Mouse (Mus musculus) stomach, postnatal 0 days (tissue): ENCODE measurements around the gene Sik3.

Source experiments
- CTCF ChIP-seq: IDR thresholded peaks from 2 replicates; pipeline ENCODE4 v1.5.1; 2016; ENCODE audit warnings: antibody characterized with exemption, low read depth, mild to moderate bottlenecking, moderate library complexity
- EP300 ChIP-seq: optimal IDR thresholded peaks from 2 replicates; pipeline ENCODE3; 2016; ENCODE audit warnings: antibody characterized with exemption

GRCm38 (mm10) chr9:46192642-46193041, 180.0 kb downstream of the Sik3 start:
- TF ChIP-seq CTCF (no peak), EP300 (no peak)
